Mouse (Mus musculus) 416B (cell line): Measurements from ENCODE around the gene Fbxl13.

ENCODE experiments used
- DNase-seq: peaks from one replicate; pipeline ENCODE4 v3.0.0; 2011; ENCODE audit warnings: low read depth

Gene Fbxl13

GRCm38 (mm10) chr5:21483275-21483674 is 162.2 kb downstream of the Fbxl13 start:
- DNase-seq = no peak

GRCm38 (mm10) chr5:21482446-21483222 is 162.8 kb downstream of the Fbxl13 start:
- no peak for DNase-seq

GRCm38 (mm10) chr5:21481521-21481920 is 163.9 kb downstream of the Fbxl13 start:
- DNase-seq = no peak

GRCm38 (mm10) chr5:21479746-21480145 is 165.7 kb downstream of the Fbxl13 start:
- no peak for DNase-seq

- DNase-seq = no peak
Observed at GRCm38 (mm10) chr5:21478428-21478827, 167.0 kb downstream of the Fbxl13 start.

GRCm38 (mm10) chr5:21468100-21468499 is 177.3 kb downstream of the Fbxl13 start:
- DNase-seq = no peak

- no peak for DNase-seq
Observed at GRCm38 (mm10) chr5:21467387-21467786, 178.0 kb downstream of the Fbxl13 start.

GRCm38 (mm10) chr5:21440833-21441530 is 204.5 kb downstream of the Fbxl13 start:
- DNase-seq = no peak

GRCm38 (mm10) chr5:21439446-21440110 is 205.9 kb downstream of the Fbxl13 start:
- DNase-seq = no peak

GRCm38 (mm10) chr5:21438428-21438827 is 207.0 kb downstream of the Fbxl13 start:
- no peak for DNase-seq

GRCm38 (mm10) chr5:21436471-21436975 is 208.9 kb downstream of the Fbxl13 start:
- DNase-seq = no peak

GRCm38 (mm10) chr5:21434148-21434929 is 211.1 kb downstream of the Fbxl13 start:
- peak; percentile 60 for DNase-seq
